Mouse (Mus musculus): ENCODE results near the gene Gm9972. TPM values are rescaled to one million over a fixed set of nuclear protein-coding genes. Genes with fewer than 3 reads are reported as not detected.

Gene Gm9972
- not detected in 2 replicates for polyA plus RNA-seq (2016; fragmentation: Nextera tagmentation; extraction: Ambion mirVana)

GRCm38 (mm10) chr11:43035446-43035845 lies at the start of gene Gm9972:
Gene Gm9972, plus strand, starts transcription at chr11:43035746.
- Histone ChIP-seq H3K27me3 (replicated peaks) (no peaks in the 10 kb centered on the region), H3K9me3 (replicated peaks) (no peaks in the 10 kb centered on the region), H3K27ac (no peak within 1 kb of the TSS), H3K4me3 (no peak within 1 kb of the TSS), H3K36me3 (no peaks in the 10 kb centered on the region), H3K4me2 (no peak within 1 kb of the TSS), H3K4me1 (no peaks in the 10 kb centered on the region), H3K9ac (no peak within 1 kb of the TSS)
- ATAC-seq = no peak

DNA sequence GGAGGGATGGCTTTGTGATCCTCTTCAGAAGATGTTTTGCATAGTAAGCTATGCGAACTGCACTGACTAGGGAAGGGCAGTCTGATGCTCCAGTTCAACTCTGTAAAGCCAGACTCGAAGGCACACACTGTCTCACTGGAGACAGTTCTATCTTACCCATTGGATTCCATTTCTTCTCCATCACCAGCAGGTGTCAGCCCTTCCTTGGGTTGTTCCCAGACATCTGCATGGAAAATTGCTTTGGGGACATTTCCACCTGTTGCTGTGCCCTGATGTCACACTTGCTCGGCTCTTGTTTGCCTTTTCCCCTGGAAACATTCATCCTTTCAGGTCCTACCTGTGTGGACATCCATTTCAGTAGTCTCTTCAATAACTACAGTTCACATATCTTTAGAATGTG lies 36.4 kb upstream of the Gm9972 start:
- H3K4me3 ChIP-seq = no peak overlapping the region
- WGBS (ENCODE audit: insufficient replicate concordance) = 38% methylated on average over 3 of the region's 3 CpGs
- H3K4me2 ChIP-seq = no peak overlapping the region
- no peaks in the 10 kb centered on the region for H3K27me3 ChIP-seq (replicated peaks)
- no peak overlapping the region for H3K27ac ChIP-seq
- ATAC-seq = no peak
- H3K9me3 ChIP-seq (replicated peaks) = no peaks in the 10 kb centered on the region
- no peaks in the 10 kb centered on the region for H3K4me1 ChIP-seq
- H3K36me3 ChIP-seq = no peaks in the 10 kb centered on the region
- H3K9ac ChIP-seq = no peak overlapping the region

GRCm38 (mm10) chr11:43011941-43012340 lies 23.6 kb upstream of the Gm9972 start:
- H3K27me3 ChIP-seq (replicated peaks) = no peaks in the 10 kb centered on the region

DNA sequence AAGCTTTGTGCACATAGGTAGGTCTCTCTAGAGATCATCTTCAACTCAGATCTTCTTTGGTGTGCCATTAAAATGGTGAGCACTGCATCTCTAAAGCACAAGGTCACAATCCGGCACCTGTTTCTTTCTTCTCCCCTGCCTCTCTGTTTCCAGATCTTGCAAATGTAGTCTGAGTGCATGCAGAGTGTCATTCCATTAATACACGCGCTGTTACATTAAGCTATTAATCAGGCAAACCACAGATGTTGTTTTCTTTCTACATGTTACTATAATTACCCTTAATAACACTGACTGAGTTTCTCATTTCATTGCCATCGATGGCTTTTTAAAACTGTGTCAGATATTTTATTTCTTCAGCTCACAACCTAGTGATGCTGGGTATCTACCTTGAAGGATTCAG lies 22.6 kb upstream of the Gm9972 start:
- 73% methylated on average over 4 of the region's 4 CpGs for WGBS (ENCODE audit: insufficient replicate concordance)
- Histone ChIP-seq H3K27ac (no peak overlapping the region), H3K9me3 (replicated peaks) (no peaks in the 10 kb centered on the region), H3K27me3 (replicated peaks) (no peaks in the 10 kb centered on the region), H3K4me1 (no peaks in the 10 kb centered on the region), H3K36me3 (no peaks in the 10 kb centered on the region), H3K9ac (no peak overlapping the region), H3K4me2 (no peak overlapping the region), H3K4me3 (no peak overlapping the region)
- no peak for ATAC-seq

More at GRCm38 (mm10) chr11:43011941-43012340, 23.6 kb upstream of the Gm9972 start:
- H3K4me3 ChIP-seq = no peak overlapping the region
- no peaks in the 10 kb centered on the region for H3K36me3 ChIP-seq
- H3K4me2 ChIP-seq = no peak overlapping the region
- no peaks in the 10 kb centered on the region for H3K4me1 ChIP-seq
- WGBS (ENCODE audit: insufficient replicate concordance) = 48% methylated on average over 2 of the region's 2 CpGs
- H3K9ac ChIP-seq = no peak overlapping the region
- ATAC-seq = no peak
- no peaks in the 10 kb centered on the region for H3K9me3 ChIP-seq (replicated peaks)
- no peak overlapping the region for H3K27ac ChIP-seq

DNA sequence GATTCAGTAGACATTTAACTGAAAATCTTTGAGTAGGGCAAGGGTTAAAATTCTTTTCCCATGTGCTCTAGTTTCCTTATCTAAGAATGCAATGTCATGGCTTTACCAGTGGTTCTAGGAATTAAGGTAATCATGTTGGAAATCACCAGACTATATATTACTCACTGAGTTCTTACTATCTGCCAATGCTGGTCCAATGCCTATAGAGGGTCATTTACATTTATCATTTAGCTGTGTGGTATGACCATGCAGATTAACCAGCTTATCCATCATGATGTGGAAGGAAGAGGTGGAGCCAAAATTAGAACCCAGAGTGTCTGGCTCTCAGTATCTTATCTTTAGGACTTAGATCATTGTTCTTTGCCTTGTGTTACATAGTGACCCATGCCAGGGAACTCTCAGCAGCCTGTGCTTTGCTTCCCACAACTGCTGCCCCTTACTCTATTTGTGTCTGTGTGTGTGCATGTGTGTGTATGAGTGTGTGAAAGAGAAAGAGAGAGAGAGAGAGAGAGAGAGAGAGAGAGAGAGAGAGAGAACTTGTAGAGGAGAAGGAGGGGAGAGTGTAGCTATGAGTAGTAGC lies 12.3 kb upstream of the Gm9972 start:
- H3K9me3 ChIP-seq (replicated peaks) = no peaks in the 10 kb centered on the region
- no peaks in the 10 kb centered on the region for H3K36me3 ChIP-seq
- H3K4me2 ChIP-seq = no peak overlapping the region
- no peak for ATAC-seq
- H3K27me3 ChIP-seq (replicated peaks) = no peaks in the 10 kb centered on the region
- no peaks in the 10 kb centered on the region for H3K4me1 ChIP-seq
- H3K9ac ChIP-seq = no peak overlapping the region
- H3K4me3 ChIP-seq = no peak overlapping the region
- no peak overlapping the region for H3K27ac ChIP-seq

DNA sequence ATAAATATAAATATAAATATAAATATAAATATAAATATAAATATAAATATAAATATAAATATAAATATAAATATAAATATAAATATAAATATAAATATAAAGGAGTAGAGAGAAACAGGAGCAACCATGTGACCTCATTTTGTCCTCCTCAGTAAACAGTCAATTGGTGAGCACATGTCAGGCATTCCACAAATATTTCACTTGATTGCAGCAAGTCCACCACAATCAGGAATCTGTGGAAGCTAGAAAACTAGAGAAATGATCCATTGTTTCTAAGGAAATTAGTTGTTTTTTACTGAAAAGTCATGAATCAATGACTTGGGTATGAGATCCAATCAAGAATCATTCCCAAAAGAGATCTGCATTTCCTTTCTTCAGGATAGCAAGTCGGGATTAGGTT lies 5.7 kb upstream of the Gm9972 start:
- Histone ChIP-seq H3K36me3 (no peaks in the 10 kb centered on the region), H3K27me3 (replicated peaks) (no peaks in the 10 kb centered on the region)
- no peak for ATAC-seq

GRCm38 (mm10) chr11:43032141-43032540 lies 3.4 kb upstream of the Gm9972 start:
- Histone ChIP-seq H3K9me3 (replicated peaks) (no peaks in the 10 kb centered on the region), H3K9ac (no peak overlapping the region), H3K4me2 (no peak overlapping the region), H3K4me3 (no peak overlapping the region), H3K27ac (no peak overlapping the region), H3K4me1 (no peaks in the 10 kb centered on the region), H3K27me3 (replicated peaks) (no peaks in the 10 kb centered on the region), H3K36me3 (no peaks in the 10 kb centered on the region)
- WGBS (ENCODE audit: insufficient replicate concordance) = 64% methylated on average over 4 of the region's 4 CpGs
- no peak for ATAC-seq

More for the DNA sequence above, 5.7 kb upstream of the Gm9972 start:
- Histone ChIP-seq H3K9me3 (replicated peaks) (no peaks in the 10 kb centered on the region), H3K4me1 (no peaks in the 10 kb centered on the region), H3K9ac (no peak overlapping the region), H3K4me3 (no peak overlapping the region), H3K4me2 (no peak overlapping the region), H3K27ac (no peak overlapping the region)
- WGBS (ENCODE audit: insufficient replicate concordance) = 47% methylated on average over 1 of the region's 1 CpGs

DNA sequence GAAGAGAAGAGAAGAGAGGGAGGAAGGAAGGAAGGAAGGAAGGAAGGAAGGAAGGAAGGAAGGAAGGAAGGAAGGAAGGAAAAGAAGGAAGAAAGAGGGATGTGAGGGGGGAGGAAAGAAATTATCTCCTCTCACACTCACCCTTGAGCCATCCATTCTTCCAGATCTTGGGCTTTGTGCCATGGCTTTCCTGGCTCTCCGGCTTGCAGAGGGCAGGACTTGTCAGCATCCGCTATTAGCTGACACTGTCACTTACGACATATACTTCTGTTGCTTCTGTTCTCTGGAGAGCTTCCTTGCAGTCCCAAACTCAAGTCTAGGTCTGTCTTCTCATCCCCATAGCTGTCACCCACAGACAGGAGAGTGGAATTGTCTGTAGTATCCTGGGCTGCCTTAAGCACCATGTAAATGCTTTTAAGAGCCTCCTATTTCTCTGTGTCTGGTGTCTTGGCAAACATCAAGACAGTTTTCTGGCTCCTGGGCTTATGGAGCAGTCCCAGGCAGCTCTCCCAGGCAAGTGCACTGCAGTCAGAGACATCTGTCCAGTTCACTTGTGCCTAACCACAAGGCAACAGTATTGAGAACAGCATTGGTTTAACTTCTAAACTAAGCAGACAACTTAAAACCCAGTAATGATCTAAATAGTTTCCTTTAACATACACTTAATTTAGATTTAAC lies 10.5 kb downstream of the Gm9972 start:
- Histone ChIP-seq H3K27me3 (replicated peaks) (no peaks in the 10 kb centered on the region), H3K9ac (no peak overlapping the region), H3K9me3 (replicated peaks) (no peaks in the 10 kb centered on the region), H3K27ac (no peak overlapping the region), H3K36me3 (no peaks in the 10 kb centered on the region), H3K4me1 (no peaks in the 10 kb centered on the region), H3K4me2 (no peak overlapping the region), H3K4me3 (no peak overlapping the region)
- no peak for ATAC-seq
- WGBS (ENCODE audit: insufficient replicate concordance) = 84% methylated on average over 3 of the region's 3 CpGs

DNA sequence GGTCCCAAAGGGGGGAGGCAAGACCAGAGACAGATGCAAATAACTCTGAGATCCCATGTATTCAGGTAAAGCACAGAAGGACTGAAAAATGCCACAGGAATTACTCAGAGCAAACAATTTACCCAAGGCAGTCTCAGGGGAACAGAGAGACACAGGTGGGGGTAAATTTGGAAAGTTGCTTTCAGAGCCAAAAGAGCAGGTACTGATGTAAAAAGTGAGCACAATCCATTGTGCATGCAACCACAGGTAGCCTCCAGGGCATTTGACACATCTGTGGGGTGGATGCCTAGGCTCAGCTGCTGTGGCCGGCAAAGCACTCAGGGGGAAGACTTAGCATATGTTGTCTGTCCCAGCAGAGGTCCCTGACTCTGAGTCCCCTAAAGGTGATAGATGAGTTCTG lies 13.8 kb downstream of the Gm9972 start:
- Histone ChIP-seq H3K9me3 (replicated peaks) (no peaks in the 10 kb centered on the region), H3K4me3 (no peak overlapping the region), H3K27ac (no peak overlapping the region), H3K27me3 (replicated peaks) (no peaks in the 10 kb centered on the region), H3K4me1 (no peaks in the 10 kb centered on the region), H3K9ac (no peak overlapping the region), H3K36me3 (no peaks in the 10 kb centered on the region), H3K4me2 (no peak overlapping the region)
- ATAC-seq = no peak
- WGBS (ENCODE audit: insufficient replicate concordance) = 42% methylated on average over 1 of the region's 1 CpGs

DNA sequence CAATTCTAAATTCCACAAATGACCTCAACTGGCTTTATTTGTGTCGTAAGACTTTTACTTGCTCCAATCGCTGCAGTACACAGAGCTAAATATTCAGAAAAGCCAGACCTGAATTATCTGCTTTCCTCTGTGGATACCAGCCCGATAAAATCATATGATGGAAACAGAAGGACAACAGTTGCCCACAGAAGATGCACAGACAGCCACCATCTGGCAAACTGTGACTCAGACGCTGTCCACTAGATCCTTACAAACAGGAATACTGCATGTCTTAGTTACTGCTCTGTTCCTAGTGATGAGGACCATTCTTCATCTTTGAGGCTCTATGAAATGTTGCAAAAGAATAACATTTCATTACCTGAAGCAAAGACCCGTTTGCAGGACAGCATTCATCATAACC lies 19.4 kb downstream of the Gm9972 start:
- ATAC-seq = no peak
- no peak overlapping the region for H3K27ac ChIP-seq
- no peaks in the 10 kb centered on the region for H3K36me3 ChIP-seq
- no peaks in the 10 kb centered on the region for H3K4me1 ChIP-seq
- H3K4me2 ChIP-seq = no peak overlapping the region
- H3K27me3 ChIP-seq (replicated peaks) = no peaks in the 10 kb centered on the region
- 65% methylated on average over 5 of the region's 5 CpGs for WGBS (ENCODE audit: insufficient replicate concordance)
- no peaks in the 10 kb centered on the region for H3K9me3 ChIP-seq (replicated peaks)
- no peak overlapping the region for H3K9ac ChIP-seq
- no peak overlapping the region for H3K4me3 ChIP-seq

GRCm38 (mm10) chr11:43059437-43059970 lies 24.0 kb downstream of the Gm9972 start:
- 23% methylated on average over 5 of the region's 5 CpGs for WGBS (ENCODE audit: insufficient replicate concordance)
- Histone ChIP-seq H3K4me3 (no peak overlapping the region), H3K27me3 (replicated peaks) (no peaks in the 10 kb centered on the region), H3K4me2 (no peak overlapping the region), H3K9ac (no peak overlapping the region), H3K9me3 (replicated peaks) (no peaks in the 10 kb centered on the region), H3K36me3 (no peaks in the 10 kb centered on the region), H3K27ac (no peak overlapping the region), H3K4me1 (no peaks in the 10 kb centered on the region)
- ATAC-seq = no peak

GRCm38 (mm10) chr11:43062286-43062685 lies 26.7 kb downstream of the Gm9972 start:
- ATAC-seq = no peak
- H3K4me1 ChIP-seq = no peaks in the 10 kb centered on the region
- H3K4me3 ChIP-seq = no peak overlapping the region
- H3K9ac ChIP-seq = no peak overlapping the region
- no peak overlapping the region for H3K27ac ChIP-seq
- H3K36me3 ChIP-seq = no peaks in the 10 kb centered on the region
- H3K4me2 ChIP-seq = no peak overlapping the region
- WGBS (ENCODE audit: insufficient replicate concordance) = 52% methylated on average over 3 of the region's 3 CpGs
- no peaks in the 10 kb centered on the region for H3K27me3 ChIP-seq (replicated peaks)
- no peaks in the 10 kb centered on the region for H3K9me3 ChIP-seq (replicated peaks)
